Mouse (Mus musculus) hindbrain, embryonic 14.5 days (tissue): ENCODE data around the gene Tapbpl. TPM values are rescaled to one million over a fixed set of nuclear protein-coding genes. Genes with fewer than 3 reads are reported as not detected.

Experiments
- ATAC-seq: fragments of 200-750 bp; cut with Nextera tagmentation; 2 replicates; pipeline ENCODE4 v1.8.0; 2017; ENCODE audit warnings: moderate number of reproducible peaks, mild to moderate bottlenecking, moderate TSS enrichment, moderate library complexity; ENCODE audit not compliant: low FRiP score
- DNase-seq: peaks from one replicate; pipeline ENCODE4 v3.0.0-alpha.2; 2015; ENCODE audit warnings: low spot score
- H3K27ac ChIP-seq: fragments of 300-500 bp; sonication (generic); 2 replicates; pipeline ENCODE4 v1.5.1; 2014; ENCODE audit warnings: mild to moderate bottlenecking, moderate library complexity
- H3K27me3 ChIP-seq: fragments of 300-500 bp; sonication (generic); 2 replicates; pipeline ENCODE4 v1.6.1; 2014; ENCODE audit warnings: mild to moderate bottlenecking, low read length, mixed read lengths; ENCODE audit not compliant: control insufficient read depth, insufficient read depth
- H3K36me3 ChIP-seq: fragments of 300-500 bp; sonication (generic); replicated peaks from 2 replicates; pipeline ENCODE4 v1.6.1; 2014; ENCODE audit not compliant: control insufficient read depth, insufficient read depth
- H3K4me1 ChIP-seq: fragments of 300-500 bp; sonication (generic); replicated peaks from 2 replicates; pipeline ENCODE4 v1.6.1; 2014; ENCODE audit warnings: antibody characterized with exemption, low read length, mixed read lengths; ENCODE audit not compliant: control insufficient read depth, insufficient read depth
- H3K4me2 ChIP-seq: fragments of 300-500 bp; sonication (generic); replicated peaks from 2 replicates; pipeline ENCODE4 v1.6.1; 2014; ENCODE audit warnings: mild to moderate bottlenecking, moderate library complexity
- H3K4me3 ChIP-seq: fragments of 300-500 bp; sonication (generic); replicated peaks from 2 replicates; pipeline ENCODE4 v1.5.1; 2014; ENCODE audit warnings: mild to moderate bottlenecking, low read length
- H3K9ac ChIP-seq: fragments of 300-500 bp; sonication (generic); 2 replicates; pipeline ENCODE4 v1.6.1; 2014
- H3K9me3 ChIP-seq: fragments of 300-500 bp; sonication (generic); 2 replicates; pipeline ENCODE4 v1.6.1; 2016; ENCODE audit warnings: low read length; ENCODE audit not compliant: control insufficient read depth
- WGBS: fragments of 180-500 bp; shearing (Covaris S2); extraction: QIAGEN DNeasy Blood & Tissue Kit; methylation state at CpG from one replicate; pipeline ENCODE4 v1.1.7; 2014; 5-methylcytosine and 5-hydroxymethylcytosine counted together
- polyA plus RNA-seq: library from polyadenylated mRNA; unstranded; fragments of >200 nt; fragmentation: Nextera tagmentation; extraction: Ambion mirVana; gene quantifications from 2 replicates; pipeline ENCODE4 v1.2.1, GENCODE M21; 2014

The Tapbpl gene
- polyA plus RNA-seq, 1 experiment from 2014 or later = 5.3 TPM

- H3K9ac ChIP-seq = peak within 1 kb of the TSS; percentile 79
- under 1% methylated on average over 48 of the region's 48 CpGs for WGBS
- H3K27me3 ChIP-seq = peaks cover 16% of the 10 kb centered on the region
These were observed 16.3 kb downstream of the Tapbpl start, which contains the start of gene Vamp1 for GRCm38 (mm10) chr6:125215148-125215954. Gene Vamp1, plus strand, starts transcription at chr6:125215551.

GRCm38 (mm10) chr6:125213715-125214114 lies 17.9 kb downstream of the Tapbpl start:
- ATAC-seq = no peak
- H3K36me3 ChIP-seq = no peaks in the 10 kb centered on the region

More at GRCm38 (mm10) chr6:125215148-125215954, 16.3 kb downstream of the Tapbpl start, which contains the start of gene Vamp1:
- Histone ChIP-seq H3K4me3 (peak within 1 kb of the TSS; percentile 60), H3K27ac (peak within 1 kb of the TSS; percentile 79), H3K4me1 (peaks cover 6% of the 10 kb centered on the region), H3K4me2 (peak within 1 kb of the TSS; percentile 73), H3K9me3 (no peaks in the 10 kb centered on the region), H3K36me3 (no peaks in the 10 kb centered on the region)
- ATAC-seq (peak; percentile 97), DNase-seq (peak; percentile 98)

DNA sequence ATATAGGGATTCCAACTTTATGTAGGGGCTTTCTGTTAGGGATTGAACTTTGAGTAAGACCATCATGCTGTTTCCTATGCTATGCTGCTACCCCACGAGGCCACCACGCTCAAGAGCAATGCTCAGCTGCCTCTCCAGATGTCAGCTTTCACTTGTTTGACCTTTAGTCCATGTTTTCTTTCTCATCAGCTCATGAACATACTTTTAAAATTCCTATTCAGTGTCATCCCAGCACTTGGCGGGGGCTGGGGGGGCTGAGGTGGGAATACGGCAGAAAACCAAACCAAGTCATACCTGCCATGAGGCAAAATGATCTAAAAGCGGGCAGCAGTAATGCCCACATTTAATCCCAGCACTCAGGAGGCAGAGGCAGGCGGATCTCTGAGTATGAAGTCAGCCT lies 18.5 kb downstream of the Tapbpl start:
- H3K27me3 ChIP-seq = peaks cover 16% of the 10 kb centered on the region
- no peaks in the 10 kb centered on the region for H3K36me3 ChIP-seq
- peaks cover 6% of the 10 kb centered on the region for H3K4me1 ChIP-seq
- no peaks in the 10 kb centered on the region for H3K9me3 ChIP-seq
- H3K4me3 ChIP-seq = no peak overlapping the region
- H3K4me2 ChIP-seq = no peak overlapping the region
- WGBS = 78% methylated on average over 6 of the region's 6 CpGs
- H3K27ac ChIP-seq = no peak overlapping the region
- H3K9ac ChIP-seq = no peak overlapping the region
- ATAC-seq (no peak), DNase-seq (no peak)

More at GRCm38 (mm10) chr6:125213715-125214114, 17.9 kb downstream of the Tapbpl start:
- H3K27ac ChIP-seq = no peak overlapping the region
- no peak for DNase-seq
- H3K4me3 ChIP-seq = no peak overlapping the region
- no peak overlapping the region for H3K4me2 ChIP-seq
- H3K9me3 ChIP-seq = no peaks in the 10 kb centered on the region
- H3K4me1 ChIP-seq = peaks cover 6% of the 10 kb centered on the region
- WGBS = 80% methylated on average over 6 of the region's 6 CpGs
- no peak overlapping the region for H3K9ac ChIP-seq
- peaks cover 16% of the 10 kb centered on the region for H3K27me3 ChIP-seq

DNA sequence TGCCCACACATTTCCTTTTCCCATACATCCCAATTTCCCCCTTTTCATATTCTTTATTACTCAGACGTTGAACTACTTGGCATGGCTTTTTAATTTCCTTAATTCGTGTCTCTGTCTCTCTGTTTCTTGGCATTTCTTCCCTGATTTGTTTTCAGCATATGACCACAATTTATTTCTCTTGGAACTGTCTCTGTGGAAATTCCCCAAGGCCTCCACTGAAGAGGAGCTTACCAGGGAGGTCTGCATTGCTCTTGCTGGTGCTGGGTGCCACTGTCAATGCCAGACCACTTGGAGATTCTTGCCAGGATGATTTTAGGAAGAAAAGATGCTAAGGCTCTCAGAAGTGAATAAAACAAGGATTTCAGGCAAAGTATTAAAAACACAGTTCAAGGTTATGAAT lies 19.0 kb downstream of the Tapbpl start:
- ATAC-seq = no peak
- no peaks in the 10 kb centered on the region for H3K36me3 ChIP-seq
- no peaks in the 10 kb centered on the region for H3K9me3 ChIP-seq
- 62% methylated on average over 2 of the region's 2 CpGs for WGBS
- peaks cover 6% of the 10 kb centered on the region for H3K4me1 ChIP-seq
- DNase-seq = no peak
- H3K27ac ChIP-seq = no peak overlapping the region
- no peak overlapping the region for H3K9ac ChIP-seq
- no peak overlapping the region for H3K4me2 ChIP-seq
- no peak overlapping the region for H3K4me3 ChIP-seq
- peaks cover 16% of the 10 kb centered on the region for H3K27me3 ChIP-seq

- Histone ChIP-seq H3K27ac (no peak overlapping the region), H3K4me1 (no peaks in the 10 kb centered on the region), H3K4me3 (no peak overlapping the region), H3K27me3 (peaks cover 16% of the 10 kb centered on the region), H3K4me2 (no peak overlapping the region), H3K36me3 (no peaks in the 10 kb centered on the region), H3K9me3 (no peaks in the 10 kb centered on the region), H3K9ac (no peak overlapping the region)
- DNase-seq (no peak), ATAC-seq (no peak)
- WGBS = 87% methylated on average over 1 of the region's 1 CpGs
These were observed 21.2 kb downstream of the Tapbpl start for GRCm38 (mm10) chr6:125210436-125210835.

DNA sequence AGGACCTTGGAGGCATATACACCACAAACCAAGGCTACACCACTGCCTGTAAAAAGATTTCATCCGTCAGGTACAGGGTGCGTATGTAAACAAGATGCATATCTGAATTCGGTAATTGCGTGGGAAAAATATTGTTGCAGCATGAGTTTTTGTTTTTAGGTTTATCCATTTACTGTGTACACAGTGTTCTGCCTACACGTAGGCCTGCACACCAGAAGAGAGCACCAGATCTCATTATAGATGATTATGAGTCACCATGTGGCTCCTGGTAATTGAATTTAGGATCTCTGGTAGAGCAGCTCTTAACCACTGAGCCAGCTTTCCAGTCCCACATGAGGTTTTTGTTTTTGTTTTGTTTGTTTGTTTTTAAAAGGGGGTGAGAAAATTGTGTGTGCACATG lies 34.5 kb downstream of the Tapbpl start:
- Histone ChIP-seq H3K4me2 (no peak overlapping the region), H3K9me3 (no peaks in the 10 kb centered on the region), H3K27me3 (no peaks in the 10 kb centered on the region), H3K9ac (no peak overlapping the region), H3K4me3 (no peak overlapping the region), H3K4me1 (peaks cover 9% of the 10 kb centered on the region), H3K27ac (no peak overlapping the region), H3K36me3 (peaks cover 21% of the 10 kb centered on the region)
- no peak for ATAC-seq
- 88% methylated on average over 5 of the region's 5 CpGs for WGBS
- no peak for DNase-seq

DNA sequence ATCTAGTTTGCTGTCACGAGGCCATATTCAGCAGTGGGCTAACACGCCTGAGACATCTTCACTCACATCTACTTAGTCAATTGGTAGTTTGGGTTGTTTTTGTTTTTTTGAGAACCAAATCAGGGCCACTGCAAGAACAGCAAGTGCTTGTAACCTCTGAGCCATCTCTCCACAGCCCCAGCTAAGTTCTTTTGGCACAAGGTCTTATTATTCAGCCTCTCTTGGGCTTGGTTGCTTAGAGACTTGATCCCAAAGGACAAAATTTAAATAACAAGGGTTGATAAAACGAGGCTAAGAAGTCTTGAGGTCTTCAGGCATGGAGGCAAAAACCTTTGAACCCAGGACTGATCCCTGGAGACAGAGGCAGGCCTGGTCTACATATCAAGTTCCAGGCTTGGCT lies 35.4 kb downstream of the Tapbpl start:
- H3K4me3 ChIP-seq = no peak overlapping the region
- DNase-seq = no peak
- H3K4me1 ChIP-seq = peaks cover 9% of the 10 kb centered on the region
- 30% methylated on average over 3 of the region's 3 CpGs for WGBS
- no peaks in the 10 kb centered on the region for H3K27me3 ChIP-seq
- H3K9me3 ChIP-seq = no peaks in the 10 kb centered on the region
- ATAC-seq = no peak
- no peak overlapping the region for H3K4me2 ChIP-seq
- H3K36me3 ChIP-seq = peaks cover 21% of the 10 kb centered on the region
- H3K9ac ChIP-seq = no peak overlapping the region
- H3K27ac ChIP-seq = no peak overlapping the region

GRCm38 (mm10) chr6:125195541-125196075 lies 36.1 kb downstream of the Tapbpl start:
- ATAC-seq = no peak
- no peak for DNase-seq
- Histone ChIP-seq H3K9ac (no peak overlapping the region), H3K4me3 (no peak overlapping the region), H3K27ac (no peak overlapping the region), H3K27me3 (no peaks in the 10 kb centered on the region), H3K4me1 (peaks cover 12% of the 10 kb centered on the region), H3K36me3 (peaks cover 21% of the 10 kb centered on the region), H3K9me3 (no peaks in the 10 kb centered on the region), H3K4me2 (no peak overlapping the region)
- WGBS = 15% methylated on average over 1 of the region's 1 CpGs

DNA sequence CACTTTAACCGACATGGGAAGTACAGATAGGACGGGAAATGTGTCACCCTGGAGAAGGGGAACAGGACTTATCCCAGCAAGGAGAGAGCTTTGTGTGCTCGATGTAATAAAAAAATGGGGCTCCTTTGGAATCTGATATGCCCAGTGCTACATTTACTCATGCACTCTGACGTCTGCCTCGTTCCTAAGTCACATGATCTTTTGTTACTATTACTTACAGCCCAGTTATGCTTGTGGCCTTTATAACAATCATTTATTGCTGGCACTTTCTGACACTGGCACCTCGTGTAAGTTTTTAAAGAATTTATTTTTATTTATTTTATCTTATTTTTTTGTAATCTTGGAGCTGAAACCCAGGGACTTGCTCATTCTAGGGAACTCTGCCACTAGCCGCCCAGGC lies 38.3 kb downstream of the Tapbpl start:
- H3K27me3 ChIP-seq = no peaks in the 10 kb centered on the region
- no peaks in the 10 kb centered on the region for H3K9me3 ChIP-seq
- 79% methylated on average over 7 of the region's 7 CpGs for WGBS
- ATAC-seq (no peak), DNase-seq (no peak)
- no peak overlapping the region for H3K9ac ChIP-seq
- no peak overlapping the region for H3K27ac ChIP-seq
- H3K4me3 ChIP-seq = no peak overlapping the region
- peaks cover 29% of the 10 kb centered on the region for H3K36me3 ChIP-seq
- H3K4me1 ChIP-seq = peaks cover 12% of the 10 kb centered on the region
- H3K4me2 ChIP-seq = peak overlapping the region; percentile 88; the same call in 1 of the 2 replicates
